Mouse (Mus musculus): ENCODE measurements at regions not wholly inside any gene's neighbourhood (a gene's known extent, or its start where the extent isn't known, plus 50 kb on each side); places are given as distances from the start of the nearest gene placed in this dataset.
A peak's percentile ranks its signal among the peaks of the same experiment; 100 is the strongest.

GRCm38 (mm10) chr6:104916787-104917186, 424.2 kb downstream of the Cntn6 start:
- DNase-seq: no peak

- DNase-seq: no peak
These were observed 430.0 kb downstream of the Cntn6 start for GRCm38 (mm10) chr6:104922577-104922976.

- no peak for DNase-seq
These were observed 433.5 kb downstream of the Cntn6 start for GRCm38 (mm10) chr6:104926088-104926487.

GRCm38 (mm10) chr6:104930284-104930683, 437.7 kb downstream of the Cntn6 start:
- no peak for DNase-seq

- no peak for DNase-seq
These were observed 439.6 kb downstream of the Cntn6 start for GRCm38 (mm10) chr6:104932153-104932552.

- no peak for DNase-seq
These were observed 446.5 kb downstream of the Cntn6 start for GRCm38 (mm10) chr6:104939134-104939533.

GRCm38 (mm10) chr6:104974517-104974916, 481.9 kb downstream of the Cntn6 start:
- DNase-seq: no peak

GRCm38 (mm10) chr6:104984144-104984543, 491.6 kb downstream of the Cntn6 start:
- DNase-seq: no peak

- no peak for DNase-seq
These were observed 497.3 kb downstream of the Cntn6 start for GRCm38 (mm10) chr6:104989863-104990262.

GRCm38 (mm10) chr6:104990366-104990765, 497.8 kb downstream of the Cntn6 start:
- no peak for DNase-seq

- DNase-seq: no peak
These were observed 507.0 kb downstream of the Cntn6 start for GRCm38 (mm10) chr6:104999601-105000000.

GRCm38 (mm10) chr6:105020672-105021071, 528.1 kb downstream of the Cntn6 start:
- DNase-seq: no peak

- no peak for DNase-seq
These were observed 528.6 kb downstream of the Cntn6 start for GRCm38 (mm10) chr6:105021174-105021573.

GRCm38 (mm10) chr6:105066146-105066545, 573.6 kb downstream of the Cntn6 start:
- no peak for DNase-seq

- peak; percentile 13 for DNase-seq
These were observed 586.6 kb upstream of the Cntn4 start for GRCm38 (mm10) chr6:105090882-105091281.

All from thymus, postnatal 4 days (tissue).